Mouse (Mus musculus) lung, postnatal 0 days (tissue): Measurements from ENCODE around the gene Sorcs2.

Source experiments
- CTCF ChIP-seq: IDR thresholded peaks from 2 replicates; pipeline ENCODE4 v1.5.1; 2016; ENCODE audit warnings: antibody characterized with exemption, mild to moderate bottlenecking
- EP300 ChIP-seq: IDR thresholded peaks from 2 replicates; pipeline ENCODE4 v1.6.1; 2016; ENCODE audit warnings: antibody characterized with exemption, mild to moderate bottlenecking, control low read depth

DNA sequence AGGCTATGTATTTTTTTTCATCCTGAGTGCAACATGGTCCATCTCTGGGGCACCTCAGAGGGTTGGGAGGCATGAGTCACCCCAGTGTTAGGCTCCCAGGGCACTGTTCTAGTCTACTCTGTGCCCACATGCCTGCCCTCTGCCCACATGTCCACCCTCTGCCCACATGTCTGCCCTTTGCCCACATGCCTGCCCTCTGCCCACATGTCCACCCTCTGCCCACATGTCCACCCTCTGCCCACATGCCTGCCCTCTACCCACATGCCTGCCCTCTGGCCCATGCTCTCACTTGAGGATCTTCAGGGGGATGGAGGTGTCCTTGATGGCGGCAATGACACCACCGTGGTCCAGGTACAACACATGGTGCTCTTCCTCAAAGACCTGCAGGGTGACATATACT, 354.8 kb downstream of the Sorcs2 start:
- TF ChIP-seq CTCF (no peak), EP300 (no peak)
